Mouse (Mus musculus) intestine, postnatal 0 days (tissue): ENCODE data around the gene Arid3b. TPM values are rescaled to one million over a fixed set of nuclear protein-coding genes. Genes with fewer than 3 reads are reported as not detected.

Source experiments
- ATAC-seq: fragments of 200-750 bp; cut with Nextera tagmentation; 2 replicates; pipeline ENCODE4 v1.8.0; 2017; ENCODE audit warnings: mild to moderate bottlenecking, moderate TSS enrichment, moderate library complexity
- H3K27ac ChIP-seq: fragments of 300-500 bp; sonication (generic); 2 replicates; pipeline ENCODE4 v1.5.1; 2014; ENCODE audit warnings: mild to moderate bottlenecking, low read depth, low read length, moderate library complexity
- H3K27me3 ChIP-seq: fragments of 300-500 bp; sonication (generic); replicated peaks from 2 replicates; pipeline ENCODE4 v1.6.1; 2014; ENCODE audit warnings: low read length, mixed read lengths; ENCODE audit not compliant: control insufficient read depth, insufficient read depth
- H3K36me3 ChIP-seq: fragments of 300-500 bp; sonication (generic); 2 replicates; pipeline ENCODE4 v1.6.1; 2014; ENCODE audit warnings: mild to moderate bottlenecking, moderate library complexity; ENCODE audit not compliant: control insufficient read depth, insufficient read depth
- H3K4me1 ChIP-seq: fragments of 300-500 bp; sonication (generic); replicated peaks from 2 replicates; pipeline ENCODE4 v1.6.1; 2014; ENCODE audit warnings: antibody characterized with exemption, low read length, mixed read lengths; ENCODE audit not compliant: control insufficient read depth, insufficient read depth
- H3K4me2 ChIP-seq: fragments of 300-500 bp; sonication (generic); replicated peaks from 2 replicates; pipeline ENCODE4 v1.6.1; 2014; ENCODE audit warnings: low read depth, mild to moderate bottlenecking, moderate library complexity
- H3K4me3 ChIP-seq: fragments of 300-500 bp; sonication (generic); 2 replicates; pipeline ENCODE4 v1.5.1; 2014; ENCODE audit warnings: low read depth, low read length
- H3K9ac ChIP-seq: fragments of 300-500 bp; sonication (generic); 2 replicates; pipeline ENCODE4 v1.6.1; 2014; ENCODE audit warnings: mild to moderate bottlenecking, low read depth, low read length
- H3K9me3 ChIP-seq: fragments of 300-500 bp; sonication (generic); 2 replicates; pipeline ENCODE4 v1.6.1; 2016; ENCODE audit warnings: mixed run types; ENCODE audit not compliant: control insufficient read depth
- CTCF ChIP-seq: sonication (generic); IDR thresholded peaks from 2 replicates; pipeline ENCODE4 v1.5.1; 2016; ENCODE audit warnings: low read depth, mild to moderate bottlenecking, control low read depth, antibody characterized with exemption, moderate library complexity
- WGBS: fragments of 180-500 bp; shearing (Covaris S2); extraction: QIAGEN DNeasy Blood & Tissue Kit; methylation state at CpG from one replicate; pipeline ENCODE4 v1.1.7; 2014; 5-methylcytosine and 5-hydroxymethylcytosine counted together
- polyA plus RNA-seq: library from polyadenylated mRNA; unstranded; fragments of >200 nt; fragmentation: Nextera tagmentation; extraction: Ambion mirVana; gene quantifications from 2 replicates; pipeline ENCODE4 v1.2.1, GENCODE M21; 2015

Arid3b gene
- polyA plus RNA-seq, 1 experiment from 2014 or later = 5.2 TPM

DNA sequence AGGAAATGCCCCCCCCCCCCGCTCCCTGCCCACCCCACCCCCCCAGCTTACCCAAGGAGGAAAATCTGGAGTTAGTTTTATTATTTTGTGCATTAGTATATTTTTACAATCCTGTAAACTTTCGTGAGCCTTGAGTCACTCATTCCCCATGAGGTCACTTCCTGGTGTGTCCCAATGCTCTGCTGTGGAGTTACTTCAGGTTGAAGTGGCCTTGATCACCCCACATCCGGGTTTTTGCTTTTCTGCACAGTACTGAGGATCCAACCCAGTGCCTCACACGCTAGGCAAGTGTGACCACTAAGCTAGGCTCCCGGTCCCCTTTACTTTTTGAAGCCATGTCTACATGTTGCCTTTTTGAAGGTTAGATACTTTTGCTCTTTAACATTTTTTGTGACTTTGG is 37.5 kb upstream of the Arid3b start:
- Histone ChIP-seq H3K4me3 (no peak overlapping the region), H3K27me3 (no peaks in the 10 kb centered on the region), H3K9ac (no peak overlapping the region), H3K27ac (no peak overlapping the region), H3K4me2 (no peak overlapping the region), H3K36me3 (no peaks in the 10 kb centered on the region), H3K9me3 (no peaks in the 10 kb centered on the region), H3K4me1 (no peaks in the 10 kb centered on the region)
- WGBS = 58% methylated on average over 5 of the region's 5 CpGs
- peak; percentile 47; the same call in 1 of the 2 replicates for ATAC-seq
- no peak for TF ChIP-seq CTCF

DNA sequence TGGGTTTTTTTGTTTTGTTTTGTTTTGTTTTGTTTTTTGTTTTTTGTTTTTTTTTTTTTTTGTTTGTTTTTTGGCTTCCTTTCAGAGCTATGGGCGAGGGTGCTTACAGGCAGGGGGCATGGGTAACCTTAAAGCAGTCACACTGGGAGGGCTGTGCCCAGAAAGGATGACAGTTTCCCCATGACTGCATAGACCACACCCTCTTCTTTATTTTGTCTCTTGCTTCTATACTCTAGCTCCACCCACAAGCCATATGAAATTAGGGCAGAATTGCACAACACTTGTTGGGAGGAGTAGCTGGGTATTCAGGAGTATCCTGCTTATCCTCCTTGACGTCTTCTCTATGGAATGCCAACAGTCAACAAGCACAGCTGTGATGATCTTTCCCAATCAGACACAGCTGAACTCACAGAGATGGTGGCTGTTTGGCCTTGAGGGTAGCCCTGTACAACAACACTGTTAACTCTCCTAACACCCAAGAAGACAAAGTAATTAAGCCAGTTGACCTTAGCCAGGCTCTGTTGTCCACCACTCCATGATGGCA is 33.8 kb upstream of the Arid3b start:
- no peak overlapping the region for H3K4me2 ChIP-seq
- H3K4me3 ChIP-seq = no peak overlapping the region
- no peak overlapping the region for H3K27ac ChIP-seq
- no peaks in the 10 kb centered on the region for H3K9me3 ChIP-seq
- TF ChIP-seq CTCF = no peak
- no peaks in the 10 kb centered on the region for H3K4me1 ChIP-seq
- no peak overlapping the region for H3K9ac ChIP-seq
- no peaks in the 10 kb centered on the region for H3K36me3 ChIP-seq
- WGBS = 44% methylated on average over 2 of the region's 2 CpGs
- peak; percentile 33; the same call in 1 of the 2 replicates for ATAC-seq
- H3K27me3 ChIP-seq = no peaks in the 10 kb centered on the region

DNA sequence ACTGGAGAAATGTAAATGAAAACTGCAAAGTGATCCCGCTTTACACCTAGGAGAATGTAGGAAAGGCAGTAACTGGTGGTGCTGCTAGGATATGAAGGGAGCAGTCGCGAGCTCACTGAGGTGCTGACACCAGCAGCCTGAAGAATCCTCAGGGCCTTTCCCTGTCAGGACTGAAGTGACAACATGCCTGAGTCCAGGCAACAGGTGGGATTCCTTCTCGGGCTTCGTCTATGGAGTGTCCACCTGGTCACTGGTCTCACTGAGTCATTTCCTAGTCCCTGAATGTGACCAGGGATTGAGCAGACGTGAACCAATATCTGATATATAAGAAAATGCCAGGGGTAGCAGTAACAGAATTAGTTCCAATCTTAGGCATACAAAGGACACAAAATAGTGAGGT is 32.2 kb upstream of the Arid3b start:
- WGBS = 87% methylated on average over 6 of the region's 6 CpGs
- Histone ChIP-seq H3K9me3 (no peaks in the 10 kb centered on the region), H3K9ac (no peak overlapping the region), H3K4me3 (no peak overlapping the region), H3K4me2 (no peak overlapping the region), H3K27ac (no peak overlapping the region), H3K4me1 (no peaks in the 10 kb centered on the region), H3K27me3 (no peaks in the 10 kb centered on the region), H3K36me3 (no peaks in the 10 kb centered on the region)
- ATAC-seq = no peak
- TF ChIP-seq CTCF = no peak

DNA sequence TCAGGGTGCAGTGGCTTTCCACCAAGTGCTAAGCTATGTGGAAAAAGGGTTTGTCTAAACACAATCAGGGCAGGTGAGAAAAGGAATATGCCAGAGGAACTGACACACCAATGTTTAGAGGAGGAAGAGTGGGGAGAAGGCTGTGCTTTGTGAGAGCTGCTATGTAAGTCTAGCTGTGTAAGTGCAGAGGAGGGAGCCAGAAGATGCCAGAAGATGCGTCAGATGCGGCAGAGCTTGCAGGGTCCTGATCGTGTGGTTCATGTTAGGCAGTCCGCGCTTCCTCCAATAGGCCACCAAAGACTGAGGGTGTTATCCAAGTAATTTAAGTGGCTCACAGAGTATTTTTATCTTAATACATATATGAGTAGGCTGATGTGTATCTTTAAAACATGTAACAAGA is 31.3 kb upstream of the Arid3b start:
- no peak for TF ChIP-seq CTCF
- no peak overlapping the region for H3K4me2 ChIP-seq
- H3K9ac ChIP-seq = no peak overlapping the region
- ATAC-seq = no peak
- no peaks in the 10 kb centered on the region for H3K4me1 ChIP-seq
- no peaks in the 10 kb centered on the region for H3K9me3 ChIP-seq
- 83% methylated on average over 5 of the region's 5 CpGs for WGBS
- H3K27ac ChIP-seq = no peak overlapping the region
- no peaks in the 10 kb centered on the region for H3K27me3 ChIP-seq
- H3K36me3 ChIP-seq = no peaks in the 10 kb centered on the region
- no peak overlapping the region for H3K4me3 ChIP-seq

DNA sequence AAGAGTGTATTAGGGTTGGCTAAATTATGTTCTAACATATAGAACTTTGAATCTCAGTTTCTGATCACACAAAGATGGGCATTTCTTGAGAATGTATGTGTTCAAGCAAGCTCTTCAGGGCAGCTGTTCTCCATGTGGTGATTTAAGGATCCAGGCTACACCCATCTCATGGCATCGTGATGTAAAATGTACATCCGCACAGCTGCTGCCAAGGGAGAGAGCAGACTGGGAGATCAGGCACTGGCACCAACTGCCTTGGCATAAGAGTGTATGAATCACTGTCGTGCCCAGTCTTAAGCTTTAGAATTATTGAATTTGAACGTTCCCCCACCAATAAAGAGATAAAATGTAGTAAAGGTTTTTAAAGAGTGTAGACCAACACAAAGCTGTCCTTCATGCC is 30.6 kb upstream of the Arid3b start:
- no peak overlapping the region for H3K4me2 ChIP-seq
- H3K4me3 ChIP-seq = no peak overlapping the region
- no peaks in the 10 kb centered on the region for H3K36me3 ChIP-seq
- H3K9ac ChIP-seq = no peak overlapping the region
- no peak for ATAC-seq
- WGBS = 85% methylated on average over 4 of the region's 4 CpGs
- TF ChIP-seq CTCF = no peak
- no peaks in the 10 kb centered on the region for H3K4me1 ChIP-seq
- no peaks in the 10 kb centered on the region for H3K27me3 ChIP-seq
- no peak overlapping the region for H3K27ac ChIP-seq
- H3K9me3 ChIP-seq = no peaks in the 10 kb centered on the region

DNA sequence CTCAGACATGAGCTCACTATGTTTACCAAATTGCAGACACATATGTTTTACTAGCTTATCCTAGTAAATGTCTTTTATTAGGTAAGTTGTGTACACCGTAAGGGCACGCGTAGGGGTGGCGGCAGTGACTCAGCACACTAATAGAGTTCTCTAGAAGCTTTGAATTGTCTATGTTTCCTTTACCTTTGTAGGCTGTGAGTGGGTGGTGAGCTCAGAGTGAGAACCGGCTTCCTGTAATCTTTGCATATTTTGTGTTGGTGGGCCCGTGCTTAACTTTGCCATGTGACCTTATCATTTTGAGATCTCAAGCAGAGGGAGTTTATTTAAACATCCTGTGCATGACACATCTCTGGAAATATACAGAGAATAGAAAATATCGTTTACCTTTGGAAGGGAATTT is 29.9 kb upstream of the Arid3b start:
- no peak for ATAC-seq
- Histone ChIP-seq H3K27me3 (no peaks in the 10 kb centered on the region), H3K9ac (no peak overlapping the region), H3K4me1 (no peaks in the 10 kb centered on the region), H3K4me3 (no peak overlapping the region), H3K4me2 (no peak overlapping the region), H3K27ac (no peak overlapping the region), H3K9me3 (no peaks in the 10 kb centered on the region), H3K36me3 (no peaks in the 10 kb centered on the region)
- TF ChIP-seq CTCF = no peak
- WGBS = 67% methylated on average over 7 of the region's 7 CpGs

DNA sequence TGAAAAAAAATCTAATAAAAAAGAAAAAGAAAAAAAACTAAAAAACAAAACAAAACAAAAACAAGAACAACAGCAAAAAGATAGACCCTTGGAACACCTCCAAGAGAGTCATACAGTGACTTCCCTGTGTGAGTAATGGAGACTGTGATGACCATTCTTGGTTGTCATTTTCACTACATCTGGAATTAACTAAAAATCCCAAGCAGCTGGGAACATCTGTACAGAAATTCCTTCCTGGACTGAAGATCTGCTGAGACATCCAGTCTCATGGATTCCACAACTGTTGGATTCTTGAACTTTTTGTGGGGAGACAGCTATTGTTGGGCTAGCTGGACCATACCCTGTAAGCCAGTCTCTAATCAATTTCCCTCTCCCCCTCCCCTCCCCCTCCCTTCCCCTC is 27.7 kb upstream of the Arid3b start:
- H3K27ac ChIP-seq = no peak overlapping the region
- no peak overlapping the region for H3K4me2 ChIP-seq
- H3K4me3 ChIP-seq = no peak overlapping the region
- H3K27me3 ChIP-seq = no peaks in the 10 kb centered on the region
- H3K9ac ChIP-seq = no peak overlapping the region
- ATAC-seq = no peak
- no peak for TF ChIP-seq CTCF
- H3K9me3 ChIP-seq = no peaks in the 10 kb centered on the region
- H3K4me1 ChIP-seq = no peaks in the 10 kb centered on the region
- H3K36me3 ChIP-seq = no peaks in the 10 kb centered on the region
